Mouse (Mus musculus) bone marrow macrophage, adult 2 months (primary cell): ENCODE measurements at regions not wholly inside any gene's neighbourhood (a gene's known extent, or its start where the extent isn't known, plus 50 kb on each side); places are given as distances from the start of the nearest gene placed in this dataset.

Experiments
- CTCF ChIP-seq: IDR thresholded peaks from 2 replicates; pipeline ENCODE4 v1.5.1; 2012; ENCODE audit warnings: low read depth, mild to moderate bottlenecking, low read length, moderate library complexity
- POLR2A ChIP-seq: IDR thresholded peaks from 2 replicates; pipeline ENCODE4 v1.6.1; 2012; ENCODE audit warnings: mild to moderate bottlenecking, low read depth, low read length, borderline replicate concordance

DNA sequence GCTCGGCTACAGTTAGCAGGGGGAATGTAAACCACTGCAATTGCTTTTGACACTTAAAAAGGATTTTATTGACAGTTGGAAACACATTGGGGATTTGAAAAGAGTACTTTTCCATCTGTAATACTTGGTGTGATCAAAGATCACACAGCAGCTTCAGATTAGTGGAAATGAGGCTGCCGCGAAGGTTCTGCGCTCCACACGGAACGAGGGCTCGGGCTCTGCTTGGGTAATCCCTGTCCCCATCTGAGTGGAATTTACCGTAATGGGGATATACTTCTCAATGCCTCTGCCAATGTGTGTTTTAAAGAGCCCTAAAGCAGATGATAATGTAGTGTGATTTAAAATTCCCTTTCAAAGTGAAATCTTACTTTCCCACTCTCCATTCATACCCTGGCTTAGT lies 194.4 kb upstream of the Adamts16 start:
- no peak for TF ChIP-seq CTCF
- TF ChIP-seq POLR2A = no peak
